Mouse (Mus musculus) midbrain, embryonic 12.5 days (tissue): Measurements from ENCODE around the gene Vmn1r31. TPM values are rescaled to one million over a fixed set of nuclear protein-coding genes. Genes with fewer than 3 reads are reported as not detected.

ENCODE experiments used
- ATAC-seq: fragments of 200-750 bp; cut with Nextera tagmentation; 2 replicates; pipeline ENCODE4 v1.8.0; 2017; ENCODE audit warnings: low read depth, moderate TSS enrichment, moderate library complexity; ENCODE audit not compliant: low FRiP score
- H3K27ac ChIP-seq: fragments of 300-500 bp; sonication (generic); replicated peaks from 2 replicates; pipeline ENCODE4 v1.5.1; 2016; ENCODE audit warnings: mild to moderate bottlenecking
- H3K27me3 ChIP-seq: fragments of 300-500 bp; sonication (generic); 2 replicates; pipeline ENCODE4 v1.6.1; 2016; ENCODE audit warnings: mild to moderate bottlenecking
- H3K36me3 ChIP-seq: fragments of 300-500 bp; sonication (generic); 2 replicates; pipeline ENCODE4 v1.6.1; 2016
- H3K4me1 ChIP-seq: fragments of 300-500 bp; sonication (generic); 2 replicates; pipeline ENCODE4 v1.6.1; 2016
- H3K4me2 ChIP-seq: fragments of 300-500 bp; sonication (generic); replicated peaks from 2 replicates; pipeline ENCODE4 v1.6.1; 2016; ENCODE audit warnings: mild to moderate bottlenecking, moderate library complexity
- H3K4me3 ChIP-seq: fragments of 300-500 bp; sonication (generic); 2 replicates; pipeline ENCODE4 v1.5.1; 2016; ENCODE audit warnings: mild to moderate bottlenecking
- H3K9ac ChIP-seq: fragments of 300-500 bp; sonication (generic); replicated peaks from 2 replicates; pipeline ENCODE4 v1.6.1; 2016; ENCODE audit warnings: mild to moderate bottlenecking, moderate library complexity
- H3K9me3 ChIP-seq: fragments of 300-500 bp; sonication (generic); 2 replicates; pipeline ENCODE4 v1.6.1; 2016; ENCODE audit warnings: mild to moderate bottlenecking
- WGBS: fragments of 180-500 bp; shearing (Covaris S2); methylation state at CpG from one replicate; pipeline ENCODE4 v1.1.7; 2016; 5-methylcytosine and 5-hydroxymethylcytosine counted together
- polyA plus RNA-seq: library from polyadenylated mRNA; unstranded; fragments of >200 nt; fragmentation: Nextera tagmentation; extraction: Ambion mirVana; gene quantifications from 2 replicates; pipeline ENCODE4 v1.2.1, GENCODE M21; 2016

Vmn1r31 gene
- polyA plus RNA-seq = not detected in 2 replicates

DNA sequence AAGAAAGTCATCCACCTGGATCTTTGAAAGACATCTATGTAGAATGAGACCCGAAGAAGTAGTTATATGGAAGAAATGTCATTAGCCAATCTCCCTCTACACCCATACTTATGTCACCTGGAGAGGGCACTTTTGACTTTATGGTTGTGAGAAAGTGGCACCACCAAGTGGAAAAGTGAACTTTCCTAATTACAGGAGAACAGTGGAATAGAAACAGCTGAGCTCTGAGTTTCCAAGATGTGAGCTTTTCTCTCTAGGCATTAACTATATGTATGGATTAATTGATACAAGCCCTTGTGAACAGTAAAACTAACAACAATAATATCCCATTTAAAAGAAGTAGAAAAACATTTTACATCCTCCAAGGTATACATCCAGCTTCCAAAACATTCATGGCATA is at the start of gene Vmn1r31:
Vmn1r31 (minus strand) TSS at position 101 of the 400 bp plus-strand sequence.
- H3K9me3 ChIP-seq = no peaks in the 10 kb centered on the region
- H3K4me3 ChIP-seq = no peak within 1 kb of the TSS
- 88% methylated on average over 1 of the region's 1 CpGs for WGBS
- H3K9ac ChIP-seq = no peak within 1 kb of the TSS
- H3K27me3 ChIP-seq = no peaks in the 10 kb centered on the region
- H3K4me2 ChIP-seq = no peak within 1 kb of the TSS
- no peaks in the 10 kb centered on the region for H3K36me3 ChIP-seq
- no peak within 1 kb of the TSS for H3K27ac ChIP-seq
- no peaks in the 10 kb centered on the region for H3K4me1 ChIP-seq
- no peak for ATAC-seq

DNA sequence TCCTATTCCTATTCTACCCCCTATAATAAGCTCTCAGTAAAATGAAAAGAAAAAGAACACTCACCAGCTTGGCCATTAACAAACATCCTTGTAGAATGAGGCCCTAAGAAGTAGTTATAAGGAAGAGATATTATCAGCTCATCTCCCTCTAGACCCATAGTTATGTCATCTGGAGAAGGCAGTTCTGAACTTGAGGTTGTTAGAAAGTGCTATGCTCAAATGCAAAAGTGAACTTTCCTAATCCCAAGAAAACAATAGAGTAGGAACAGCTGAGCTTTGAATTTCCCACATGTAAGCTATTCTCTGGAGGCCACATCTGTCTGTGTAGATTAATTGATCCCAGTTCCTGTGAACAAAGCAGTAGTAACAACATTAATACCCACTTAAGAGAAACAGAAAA is 31.8 kb downstream of the Vmn1r31 start, which contains the start of gene Vmn1r30:
Vmn1r30 (minus strand) TSS at position 101 of the 400 bp plus-strand sequence.
- Histone ChIP-seq H3K4me2 (no peak within 1 kb of the TSS), H3K4me3 (no peak within 1 kb of the TSS), H3K4me1 (no peaks in the 10 kb centered on the region), H3K27ac (no peak within 1 kb of the TSS), H3K36me3 (no peaks in the 10 kb centered on the region), H3K9ac (no peak within 1 kb of the TSS), H3K9me3 (no peaks in the 10 kb centered on the region), H3K27me3 (no peaks in the 10 kb centered on the region)
- no peak for ATAC-seq

Other genes starting within 250 kb of the Vmn1r31 start
- not detected in 2 replicates for gene Vmn1r28, start 213.3 kb downstream of the Vmn1r31 start, polyA plus RNA-seq
- gene Vmn1r29, start 173.8 kb downstream of the Vmn1r31 start, polyA plus RNA-seq = not detected in 2 replicates
- not detected in 2 replicates for gene Vmn1r30, start 31.9 kb downstream of the Vmn1r31 start, polyA plus RNA-seq
- 39.8 and 39.9 TPM in 2 replicates for gene Abcg2, start 109.2 kb upstream of the Vmn1r31 start, polyA plus RNA-seq